Comparison of ENCODE assay signal across 8 mouse cellular contexts in the genomic region with DNA sequence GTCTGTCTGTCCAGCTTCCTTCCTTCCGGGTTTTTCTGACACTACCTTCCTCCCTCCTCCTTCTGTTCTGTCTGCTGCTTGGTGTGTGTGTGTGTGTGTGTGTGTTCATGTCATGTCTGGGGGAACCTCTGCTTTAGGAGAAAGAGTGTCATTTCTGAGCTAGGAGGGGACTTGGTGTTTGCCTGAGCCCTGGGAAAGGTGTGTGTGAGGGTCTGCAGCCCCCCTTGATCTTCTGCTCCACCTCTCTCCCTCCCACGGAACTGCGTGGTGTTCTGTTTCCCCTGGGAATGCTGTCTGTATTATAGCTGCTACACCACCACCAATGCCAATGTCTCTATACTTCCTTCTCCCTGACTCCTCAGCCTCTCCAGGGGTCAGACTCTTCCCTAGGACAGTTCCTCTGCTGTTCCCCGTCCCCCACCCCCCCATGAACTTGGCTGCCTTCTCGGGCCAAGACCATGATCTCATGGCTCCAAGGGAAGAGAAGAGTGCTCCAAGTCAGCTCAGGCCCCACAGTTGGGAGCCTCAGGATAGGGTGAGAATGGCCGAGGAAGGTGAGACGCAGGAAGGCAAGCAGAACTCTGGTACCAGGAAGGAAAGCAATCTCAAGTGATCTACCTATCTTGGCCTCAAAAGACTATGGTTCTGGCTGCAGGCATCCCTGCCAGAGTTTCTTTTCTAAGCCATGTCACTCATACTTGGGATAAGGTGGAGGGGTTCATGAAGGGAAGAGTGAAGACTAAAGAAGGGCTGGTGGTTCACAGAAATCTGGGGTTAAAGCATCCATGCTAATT. TPM values are rescaled to one million over a fixed set of nuclear protein-coding genes. Genes with fewer than 3 reads are reported as not detected.
DNase-seq lines count a peak whose midpoint lies in the region; ATAC-seq and TF ChIP-seq lines count a peak whose summit lies in the region.

No protein-coding gene starts in this region.

- H3K9me3 ChIP-seq in embryonic facial prominence, embryonic 14.5 days (ENCODE audit: control insufficient read depth, low read length) = no peaks in the 10 kb centered on the region
- no peaks in the 10 kb centered on the region for H3K9me3 ChIP-seq in hindbrain, embryonic 11.5 days (ENCODE audit: control insufficient read depth, low read length)
- no peaks in the 10 kb centered on the region for H3K9me3 ChIP-seq in liver, embryonic 16.5 days (replicated peaks; ENCODE audit: control insufficient read depth, low read length)

- H3K27me3 ChIP-seq in embryonic facial prominence, embryonic 14.5 days (replicated peaks; ENCODE audit: control insufficient read depth, insufficient read depth, low read length) = no peaks in the 10 kb centered on the region
- H3K27me3 ChIP-seq in hindbrain, embryonic 11.5 days (ENCODE audit: control insufficient read depth, insufficient read depth, low read length) = no peaks in the 10 kb centered on the region
- peaks cover 45% of the 10 kb centered on the region for H3K27me3 ChIP-seq in liver, embryonic 16.5 days (ENCODE audit: control insufficient read depth, insufficient read depth, low read depth, low read length)

- peak overlapping the region; percentile 80 for H3K4me3 ChIP-seq in lung, adult 2 months (replicated peaks; ENCODE audit: extremely low read depth, low read depth, low read length)
- peak overlapping the region; percentile 82 for H3K4me3 ChIP-seq in embryonic facial prominence, embryonic 14.5 days (ENCODE audit: low read depth, low read length)
- peak overlapping the region; percentile 97 for H3K4me3 ChIP-seq in hindbrain, embryonic 11.5 days (ENCODE audit: low read depth, low read length)
- H3K4me3 ChIP-seq in liver, embryonic 16.5 days (ENCODE audit: low read depth, low read length) = peak overlapping the region; percentile 72

- 4% methylated on average over 7 of the region's 7 CpGs for WGBS in lung, adult 2 months
- 13% methylated on average over 7 of the region's 7 CpGs for WGBS in embryonic facial prominence, embryonic 14.5 days
- 50% methylated on average over 7 of the region's 7 CpGs for WGBS in hindbrain, embryonic 11.5 days
- 30% methylated on average over 7 of the region's 7 CpGs for WGBS in liver, embryonic 16.5 days (ENCODE audit: insufficient replicate concordance)

- peak overlapping the region; percentile 95; the same call in 1 of the 2 replicates for H3K27ac ChIP-seq in embryonic facial prominence, embryonic 14.5 days (replicated peaks; ENCODE audit: low read depth, low read length)
- H3K27ac ChIP-seq in hindbrain, embryonic 11.5 days (ENCODE audit: low read depth, low read length) = no peak overlapping the region
- H3K27ac ChIP-seq in liver, embryonic 16.5 days (ENCODE audit: low read length) = peak overlapping the region; percentile 22; the same call in 1 of the 2 replicates

- no peak for DNase-seq in lung, adult 2 months
- DNase-seq in lung, postnatal 25 days (ENCODE audit: low spot score) = no peak
- DNase-seq in embryonic facial prominence, embryonic 14.5 days (ENCODE audit: low spot score) = no peak
- DNase-seq in hindbrain, embryonic 11.5 days (ENCODE audit: low spot score) = no peak
- no peak for DNase-seq in right cerebral cortex, postnatal 4 days
- no peak for DNase-seq in left cerebral cortex, adult 18-20 months (ENCODE audit: low spot score in 2 of 2)
- DNase-seq in frontal cortex, postnatal 10 days (ENCODE audit: low spot score in 2 of 2) = no peak

- H3K9ac ChIP-seq in embryonic facial prominence, embryonic 14.5 days (ENCODE audit: low read depth, low read length) = peak overlapping the region; percentile 92
- H3K9ac ChIP-seq in hindbrain, embryonic 11.5 days (ENCODE audit: low read depth, low read length) = peak overlapping the region; percentile 98
- no peak overlapping the region for H3K9ac ChIP-seq in liver, embryonic 16.5 days (ENCODE audit: low read depth, low read length)

- H3K4me2 ChIP-seq in embryonic facial prominence, embryonic 14.5 days (ENCODE audit: low read depth, low read length) = peak overlapping the region; percentile 70
- H3K4me2 ChIP-seq in hindbrain, embryonic 11.5 days (replicated peaks; ENCODE audit: low read depth, low read length) = peak overlapping the region; percentile 71
- H3K4me2 ChIP-seq in liver, embryonic 16.5 days (ENCODE audit: low read depth, low read length) = peak overlapping the region; percentile 57

- ATAC-seq in embryonic facial prominence, embryonic 14.5 days (ENCODE audit: low read depth) = no peak
- no peak for ATAC-seq in hindbrain, embryonic 11.5 days (ENCODE audit: low FRiP score)
- ATAC-seq in liver, embryonic 16.5 days (ENCODE audit: low read depth) = no peak

- no peak for TF ChIP-seq POLR2A in lung, adult 2 months (IDR thresholded peaks at IDR 0.05; ENCODE audit: borderline replicate concordance, extremely low read depth, low read depth, low read length)

- peaks cover 45% of the 10 kb centered on the region for H3K4me1 ChIP-seq in lung, adult 2 months (ENCODE audit: control insufficient read depth, insufficient read depth, low read length)
- H3K4me1 ChIP-seq in embryonic facial prominence, embryonic 14.5 days (ENCODE audit: control insufficient read depth, insufficient read depth, low read length) = peaks cover 48% of the 10 kb centered on the region
- H3K4me1 ChIP-seq in hindbrain, embryonic 11.5 days (replicated peaks; ENCODE audit: control insufficient read depth, insufficient read depth, low read length) = peaks cover 53% of the 10 kb centered on the region
- H3K4me1 ChIP-seq in liver, embryonic 16.5 days (ENCODE audit: control insufficient read depth, low read depth, low read length) = peaks cover 16% of the 10 kb centered on the region

- no peak for TF ChIP-seq CTCF in lung, adult 2 months (IDR thresholded peaks at IDR 0.05; ENCODE audit: insufficient read depth, low read length)

- 0 out of 2 replicates have a peak, but pooled peaks cover 7% of the 10 kb centered on the region for H3K36me3 ChIP-seq in embryonic facial prominence, embryonic 14.5 days (ENCODE audit: control insufficient read depth, insufficient read depth, low read length)
- no peaks in the 10 kb centered on the region for H3K36me3 ChIP-seq in hindbrain, embryonic 11.5 days (ENCODE audit: control insufficient read depth, insufficient read depth, low read length)
- H3K36me3 ChIP-seq in liver, embryonic 16.5 days (ENCODE audit: control insufficient read depth, insufficient read depth) = no peaks in the 10 kb centered on the region

RNA-seq across cellular contexts. Expression of a gene that starts 1.9 kb away (rescaled TPM):
- polyA plus RNA-seq in lung, adult 2 months (2012; rRNA removed) = 69.0 and 70.7 TPM in 2 replicates
- 16.9 and 18.7 TPM in 2 replicates for polyA plus RNA-seq in embryonic facial prominence, embryonic 14.5 days (2014; fragmentation: Nextera tagmentation; extraction: Ambion mirVana)
- 8.6 and 10.1 TPM in 2 replicates for polyA plus RNA-seq in hindbrain, embryonic 11.5 days (2014; fragmentation: Nextera tagmentation; extraction: Ambion mirVana)
- polyA plus RNA-seq in liver, embryonic 16.5 days (2015; fragmentation: Nextera tagmentation; extraction: Ambion mirVana) = 2.2 TPM in 2 replicates
- total RNA-seq in left cerebral cortex, adult 18-20 months (2021) = 10 to 100 TPM; 59.1 to 62.5 TPM

RNA-seq across cellular contexts. Expression of a gene that starts 29.7 kb away (rescaled TPM):
- 4.0 and 4.4 TPM in 2 replicates for polyA plus RNA-seq in lung, adult 2 months (2012; rRNA removed)
- polyA plus RNA-seq in embryonic facial prominence, embryonic 14.5 days (2014; fragmentation: Nextera tagmentation; extraction: Ambion mirVana) = 1.7 and 2.3 TPM in 2 replicates
- polyA plus RNA-seq in hindbrain, embryonic 11.5 days (2014; fragmentation: Nextera tagmentation; extraction: Ambion mirVana) = 0.83 TPM in 1 of 2 replicates, not detected in the other
- not detected in 2 replicates for polyA plus RNA-seq in liver, embryonic 16.5 days (2015; fragmentation: Nextera tagmentation; extraction: Ambion mirVana)
- not detected for total RNA-seq in left cerebral cortex, adult 18-20 months (2021)

RNA-seq across cellular contexts. Expression of a gene that starts 43.6 kb away (rescaled TPM):
- 0.16 TPM in 1 of 2 replicates, not detected in the other for polyA plus RNA-seq in lung, adult 2 months (2012; rRNA removed)
- not detected in 2 replicates for polyA plus RNA-seq in embryonic facial prominence, embryonic 14.5 days (2014; fragmentation: Nextera tagmentation; extraction: Ambion mirVana)
- not detected in 2 replicates for polyA plus RNA-seq in hindbrain, embryonic 11.5 days (2014; fragmentation: Nextera tagmentation; extraction: Ambion mirVana)
- not detected in 2 replicates for polyA plus RNA-seq in liver, embryonic 16.5 days (2015; fragmentation: Nextera tagmentation; extraction: Ambion mirVana)
- not detected for total RNA-seq in left cerebral cortex, adult 18-20 months (2021)
